Mouse (Mus musculus): ENCODE measurements at regions not wholly inside any gene's neighbourhood (a gene's known extent, or its start where the extent isn't known, plus 50 kb on each side); places are given as distances from the start of the nearest gene placed in this dataset.

DNA sequence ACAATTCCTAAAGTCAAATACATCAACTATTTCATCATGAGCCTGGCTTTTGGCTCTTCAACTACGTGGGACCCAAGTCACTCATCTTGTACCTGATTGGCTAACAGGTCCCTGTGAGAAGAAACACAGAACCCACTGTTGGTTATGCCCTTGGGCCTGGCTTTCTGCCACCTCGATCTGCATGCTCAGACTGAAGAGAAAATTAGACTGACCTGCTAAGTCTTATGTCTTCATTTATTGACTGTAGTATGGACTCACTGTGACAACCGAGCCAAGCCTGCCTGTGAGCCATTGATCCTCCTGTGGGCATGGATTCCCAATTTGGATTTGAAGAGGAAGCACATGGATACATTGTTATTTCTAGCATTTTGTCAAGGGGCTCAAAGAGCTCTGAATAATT, 166.3 kb upstream of the Sox2 start:
- Histone ChIP-seq H3K4me3 (ENCODE audit: low read depth, low read length) (no peak overlapping the region), H3K4me1 (replicated peaks; ENCODE audit: control insufficient read depth, insufficient read depth) (no peaks in the 10 kb centered on the region), H3K27me3 (ENCODE audit: control insufficient read depth, insufficient read depth, low read length) (no peaks in the 10 kb centered on the region), H3K9ac (ENCODE audit: low read length) (no peak overlapping the region), H3K4me2 (replicated peaks; ENCODE audit: low read depth) (no peak overlapping the region), H3K27ac (replicated peaks) (no peak overlapping the region), H3K36me3 (ENCODE audit: control insufficient read depth, insufficient read depth, low read length) (no peaks in the 10 kb centered on the region), H3K9me3 (ENCODE audit: control insufficient read depth, low read length) (no peaks in the 10 kb centered on the region)
- TF ChIP-seq EP300 (optimal IDR thresholded peaks at IDR 0.05) (no peak), CTCF (IDR thresholded peaks at IDR 0.05; ENCODE audit: low read depth) (no peak)
- no peak for DNase-seq (ENCODE audit: low spot score)
- no peak for ATAC-seq (ENCODE audit: low FRiP score, low TSS enrichment)
- WGBS = 75% methylated on average over 3 of the region's 3 CpGs

DNA sequence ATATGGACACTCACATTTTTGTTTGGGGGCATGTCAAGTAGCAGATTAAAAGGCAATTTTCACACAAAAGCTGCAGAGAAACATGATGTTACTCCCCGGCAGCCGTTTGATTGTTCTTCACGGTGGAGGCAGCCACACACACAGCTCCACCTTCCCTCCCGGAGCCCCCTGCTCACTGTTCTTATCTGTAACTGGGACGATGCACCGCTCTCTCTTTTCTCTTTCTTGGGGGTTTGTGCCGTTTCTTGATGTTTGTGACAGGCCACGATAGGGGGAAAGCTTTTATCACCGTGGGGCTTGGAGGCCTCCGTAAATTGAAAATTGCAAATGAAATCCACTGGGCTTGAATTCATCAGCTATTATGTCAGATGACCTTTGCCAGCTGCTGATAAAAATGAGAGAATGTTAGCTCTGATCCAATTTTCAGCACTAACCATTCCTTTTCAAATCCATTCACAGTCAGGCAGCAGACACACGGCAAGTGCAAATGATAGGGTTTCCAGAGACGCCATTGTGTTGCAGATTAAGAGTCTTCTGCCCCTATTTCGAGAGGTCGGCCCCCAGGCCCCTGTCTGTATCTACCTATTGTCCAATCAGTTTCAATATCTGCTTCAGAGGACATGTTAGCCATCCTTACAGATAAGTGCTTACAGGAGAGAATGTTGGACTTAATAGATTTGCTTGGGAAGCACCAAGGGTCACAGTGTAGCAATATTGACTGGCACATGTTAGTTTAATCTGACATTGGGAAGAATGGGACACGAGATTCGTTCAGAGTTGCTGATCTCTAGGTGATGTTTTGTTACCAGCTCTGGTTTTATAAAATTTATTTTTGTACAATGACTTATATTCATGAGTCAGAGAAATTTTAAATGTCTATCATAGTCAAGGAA, 168.1 kb upstream of the Sox2 start:
- no peak overlapping the region for H3K27ac ChIP-seq (replicated peaks)
- TF ChIP-seq CTCF (IDR thresholded peaks at IDR 0.05; ENCODE audit: low read depth) (no peak), EP300 (optimal IDR thresholded peaks at IDR 0.05) (no peak)
- no peaks in the 10 kb centered on the region for H3K27me3 ChIP-seq (ENCODE audit: control insufficient read depth, insufficient read depth, low read length)
- no peak overlapping the region for H3K4me2 ChIP-seq (replicated peaks; ENCODE audit: low read depth)
- DNase-seq (ENCODE audit: low spot score) (no peak), ATAC-seq (ENCODE audit: low FRiP score, low TSS enrichment) (no peak)
- H3K9me3 ChIP-seq (ENCODE audit: control insufficient read depth, low read length) = no peaks in the 10 kb centered on the region
- 45% methylated on average over 16 of the region's 16 CpGs for WGBS
- no peaks in the 10 kb centered on the region for H3K36me3 ChIP-seq (ENCODE audit: control insufficient read depth, insufficient read depth, low read length)
- H3K4me1 ChIP-seq (replicated peaks; ENCODE audit: control insufficient read depth, insufficient read depth) = no peaks in the 10 kb centered on the region
- H3K9ac ChIP-seq (ENCODE audit: low read length) = no peak overlapping the region
- H3K4me3 ChIP-seq (ENCODE audit: low read depth, low read length) = no peak overlapping the region

DNA sequence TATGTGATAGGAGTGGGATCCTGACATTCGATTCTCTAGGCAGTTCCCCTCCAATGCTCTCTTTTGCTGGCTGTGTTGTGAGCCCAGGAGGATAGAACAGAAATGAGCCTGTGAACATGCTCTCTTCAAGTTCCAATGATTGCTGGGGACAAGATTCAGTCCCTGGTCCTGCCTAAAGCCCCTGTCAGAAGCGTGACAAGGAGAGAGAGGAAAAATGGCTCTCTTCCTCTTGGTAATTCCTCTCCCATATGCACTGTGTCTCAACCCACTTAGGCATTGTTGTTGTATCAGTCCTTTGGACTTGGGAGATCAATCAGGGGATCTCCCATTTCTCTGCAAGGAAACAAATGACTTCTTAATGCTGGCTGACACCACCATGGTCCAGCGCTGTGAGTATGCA, 168.9 kb upstream of the Sox2 start:
- H3K9me3 ChIP-seq (ENCODE audit: control insufficient read depth, low read length) = no peaks in the 10 kb centered on the region
- no peaks in the 10 kb centered on the region for H3K36me3 ChIP-seq (ENCODE audit: control insufficient read depth, insufficient read depth, low read length)
- no peak overlapping the region for H3K4me3 ChIP-seq (ENCODE audit: low read depth, low read length)
- TF ChIP-seq EP300 (optimal IDR thresholded peaks at IDR 0.05) = no peak
- H3K27ac ChIP-seq (replicated peaks) = no peak overlapping the region
- H3K27me3 ChIP-seq (ENCODE audit: control insufficient read depth, insufficient read depth, low read length) = no peaks in the 10 kb centered on the region
- no peaks in the 10 kb centered on the region for H3K4me1 ChIP-seq (replicated peaks; ENCODE audit: control insufficient read depth, insufficient read depth)
- H3K4me2 ChIP-seq (replicated peaks; ENCODE audit: low read depth) = no peak overlapping the region
- H3K9ac ChIP-seq (ENCODE audit: low read length) = no peak overlapping the region
- no peak for ATAC-seq (ENCODE audit: low FRiP score, low TSS enrichment)
- DNase-seq (ENCODE audit: low spot score) = no peak
- WGBS = 59% methylated on average over 3 of the region's 3 CpGs

DNA sequence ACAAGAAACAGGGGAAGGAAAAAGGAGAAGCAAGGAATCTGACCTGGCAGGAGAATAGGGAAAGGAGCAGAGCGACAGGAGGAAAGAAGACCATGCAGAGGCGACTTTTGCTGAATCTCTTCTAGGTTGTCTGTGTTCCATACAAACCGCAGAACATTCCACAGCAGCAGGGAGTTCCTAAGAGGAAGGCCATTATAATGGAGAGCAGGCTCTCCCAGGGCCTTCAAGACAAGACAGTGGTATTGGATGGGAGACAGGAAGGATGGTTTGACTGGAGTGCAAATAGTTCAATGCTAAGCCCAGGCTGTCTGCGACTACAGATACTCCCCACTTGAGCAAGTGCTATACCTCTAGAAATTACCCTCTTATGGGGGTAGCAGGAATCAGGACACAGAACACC, 176.1 kb upstream of the Sox2 start:
- H3K4me3 ChIP-seq (ENCODE audit: low read depth, low read length) = no peak overlapping the region
- no peak overlapping the region for H3K4me2 ChIP-seq (replicated peaks; ENCODE audit: low read depth)
- H3K27ac ChIP-seq (replicated peaks) = no peak overlapping the region
- DNase-seq (ENCODE audit: low spot score) = no peak
- no peaks in the 10 kb centered on the region for H3K9me3 ChIP-seq (ENCODE audit: control insufficient read depth, low read length)
- H3K9ac ChIP-seq (ENCODE audit: low read length) = no peak overlapping the region
- 70% methylated on average over 4 of the region's 4 CpGs for WGBS
- no peaks in the 10 kb centered on the region for H3K4me1 ChIP-seq (replicated peaks; ENCODE audit: control insufficient read depth, insufficient read depth)
- TF ChIP-seq CTCF (IDR thresholded peaks at IDR 0.05; ENCODE audit: low read depth) = no peak
- no peak for TF ChIP-seq EP300 (optimal IDR thresholded peaks at IDR 0.05)
- no peak for ATAC-seq (ENCODE audit: low FRiP score, low TSS enrichment)
- no peaks in the 10 kb centered on the region for H3K27me3 ChIP-seq (ENCODE audit: control insufficient read depth, insufficient read depth, low read length)
- no peaks in the 10 kb centered on the region for H3K36me3 ChIP-seq (ENCODE audit: control insufficient read depth, insufficient read depth, low read length)

DNA sequence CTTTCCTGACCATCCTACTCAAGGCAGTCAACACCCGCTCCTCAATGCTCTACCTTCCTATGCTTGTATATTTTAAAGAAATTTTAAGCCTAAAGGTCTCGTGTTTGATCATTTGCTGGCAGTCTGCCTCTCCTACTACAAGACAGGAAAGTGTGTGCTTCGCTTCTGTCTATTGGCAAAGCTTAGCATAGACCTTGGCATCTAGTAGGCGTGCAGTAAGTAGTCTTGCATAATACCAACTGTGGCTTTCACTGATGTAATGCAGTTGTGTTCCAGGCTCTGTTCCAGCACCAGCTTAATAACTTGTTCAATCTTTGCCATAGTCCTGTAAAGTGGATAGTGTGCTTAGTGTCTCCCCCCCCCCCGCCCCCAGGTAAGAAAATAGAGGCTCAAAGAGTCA, 179.5 kb upstream of the Sox2 start:
- no peak for TF ChIP-seq EP300 (optimal IDR thresholded peaks at IDR 0.05)
- Histone ChIP-seq H3K4me2 (replicated peaks; ENCODE audit: low read depth) (no peak overlapping the region), H3K4me3 (ENCODE audit: low read depth, low read length) (no peak overlapping the region), H3K36me3 (ENCODE audit: control insufficient read depth, insufficient read depth, low read length) (no peaks in the 10 kb centered on the region), H3K4me1 (replicated peaks; ENCODE audit: control insufficient read depth, insufficient read depth) (no peaks in the 10 kb centered on the region), H3K9me3 (ENCODE audit: control insufficient read depth, low read length) (no peaks in the 10 kb centered on the region), H3K9ac (ENCODE audit: low read length) (no peak overlapping the region), H3K27me3 (ENCODE audit: control insufficient read depth, insufficient read depth, low read length) (no peaks in the 10 kb centered on the region), H3K27ac (replicated peaks) (no peak overlapping the region)
- no peak for DNase-seq (ENCODE audit: low spot score)
- WGBS = 68% methylated on average over 5 of the region's 5 CpGs
- ATAC-seq (ENCODE audit: low FRiP score, low TSS enrichment) = no peak

DNA sequence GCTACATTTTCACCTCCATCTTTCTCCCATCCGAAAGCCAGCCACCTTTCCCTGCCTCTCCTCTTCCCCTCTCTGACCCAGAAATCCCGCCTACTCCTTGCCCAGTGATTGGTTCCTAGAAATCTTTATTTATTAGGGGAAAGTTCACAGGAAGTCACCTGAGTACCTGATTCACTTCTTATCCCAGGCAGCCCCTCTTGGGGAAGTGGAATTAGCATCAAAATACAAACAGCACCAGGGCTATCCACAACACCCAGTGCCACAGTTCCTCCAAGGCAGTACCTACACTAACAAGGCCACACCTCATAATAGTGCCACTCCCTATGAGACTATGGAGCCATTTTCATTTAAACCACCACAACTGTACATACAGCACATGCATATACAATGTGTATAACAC, 180.3 kb upstream of the Sox2 start:
- no peaks in the 10 kb centered on the region for H3K27me3 ChIP-seq (ENCODE audit: control insufficient read depth, insufficient read depth, low read length)
- DNase-seq (ENCODE audit: low spot score) = no peak
- no peaks in the 10 kb centered on the region for H3K9me3 ChIP-seq (ENCODE audit: control insufficient read depth, low read length)
- no peak overlapping the region for H3K4me2 ChIP-seq (replicated peaks; ENCODE audit: low read depth)
- H3K4me1 ChIP-seq (replicated peaks; ENCODE audit: control insufficient read depth, insufficient read depth) = no peaks in the 10 kb centered on the region
- ATAC-seq (ENCODE audit: low FRiP score, low TSS enrichment) = no peak
- WGBS = 81% methylated on average over 2 of the region's 2 CpGs
- no peak overlapping the region for H3K4me3 ChIP-seq (ENCODE audit: low read depth, low read length)
- no peaks in the 10 kb centered on the region for H3K36me3 ChIP-seq (ENCODE audit: control insufficient read depth, insufficient read depth, low read length)
- no peak overlapping the region for H3K9ac ChIP-seq (ENCODE audit: low read length)
- TF ChIP-seq EP300 (optimal IDR thresholded peaks at IDR 0.05) (no peak), CTCF (IDR thresholded peaks at IDR 0.05; ENCODE audit: low read depth) (no peak)
- no peak overlapping the region for H3K27ac ChIP-seq (replicated peaks)

Measured in stomach, postnatal 0 days (tissue).